Mouse (Mus musculus): ENCODE measurements around the gene Klhdc4. TPM values are rescaled to one million over a fixed set of nuclear protein-coding genes. Genes with fewer than 3 reads are reported as not detected.

Gene Klhdc4
- polyA plus RNA-seq, 1 experiment from 2014 or later: 26.8 TPM

GRCm38 (mm10) chr8:121806126-121806525, 23.2 kb downstream of the Klhdc4 start:
- 89% methylated on average over 13 of the region's 13 CpGs for WGBS
- Histone ChIP-seq H3K4me3 (no peak overlapping the region), H3K36me3 (peaks cover 47% of the 10 kb centered on the region), H3K9ac (no peak overlapping the region), H3K4me2 (no peak overlapping the region), H3K27ac (replicated peaks) (no peak overlapping the region), H3K27me3 (replicated peaks) (no peaks in the 10 kb centered on the region), H3K4me1 (peaks cover 21% of the 10 kb centered on the region), H3K9me3 (no peaks in the 10 kb centered on the region)
- ATAC-seq (ENCODE audit: extremely low read depth, insufficient number of reproducible peaks, low FRiP score, low TSS enrichment): no peak

- Histone ChIP-seq H3K9ac (no peak overlapping the region), H3K27me3 (replicated peaks) (no peaks in the 10 kb centered on the region), H3K36me3 (peaks cover 52% of the 10 kb centered on the region), H3K4me3 (no peak overlapping the region), H3K27ac (replicated peaks) (no peak overlapping the region), H3K4me1 (peaks cover 34% of the 10 kb centered on the region), H3K4me2 (no peak overlapping the region), H3K9me3 (no peaks in the 10 kb centered on the region)
- ATAC-seq (ENCODE audit: extremely low read depth, insufficient number of reproducible peaks, low FRiP score, low TSS enrichment): no peak
- WGBS: 92% methylated on average over 5 of the region's 5 CpGs
These were observed 24.5 kb downstream of the Klhdc4 start for GRCm38 (mm10) chr8:121804829-121805228.

- peaks cover 62% of the 10 kb centered on the region for H3K36me3 ChIP-seq
- WGBS: 51% methylated on average over 6 of the region's 6 CpGs
These were observed 31.0 kb downstream of the Klhdc4 start for GRCm38 (mm10) chr8:121798401-121798800.

GRCm38 (mm10) chr8:121796406-121796805, 33.0 kb downstream of the Klhdc4 start:
- no peak overlapping the region for H3K4me2 ChIP-seq
- H3K4me3 ChIP-seq: no peak overlapping the region
- H3K27me3 ChIP-seq (replicated peaks): no peaks in the 10 kb centered on the region
- no peak overlapping the region for H3K9ac ChIP-seq
- 84% methylated on average over 11 of the region's 11 CpGs for WGBS
- ATAC-seq (ENCODE audit: extremely low read depth, insufficient number of reproducible peaks, low FRiP score, low TSS enrichment): no peak
- H3K27ac ChIP-seq (replicated peaks): no peak overlapping the region
- no peaks in the 10 kb centered on the region for H3K9me3 ChIP-seq
- H3K4me1 ChIP-seq: peaks cover 50% of the 10 kb centered on the region
- peaks cover 51% of the 10 kb centered on the region for H3K36me3 ChIP-seq

More at GRCm38 (mm10) chr8:121798401-121798800, 31.0 kb downstream of the Klhdc4 start:
- Histone ChIP-seq H3K9ac (no peak overlapping the region; the same call in 1 of the 2 replicates), H3K4me1 (peaks cover 38% of the 10 kb centered on the region), H3K4me3 (no peak overlapping the region), H3K27ac (replicated peaks) (peak overlapping the region; percentile 72), H3K9me3 (no peaks in the 10 kb centered on the region), H3K27me3 (replicated peaks) (no peaks in the 10 kb centered on the region), H3K4me2 (0 out of 2 replicates have a peak overlapping the region, but pooled peaks have one; percentile 2)
- no peak for ATAC-seq (ENCODE audit: extremely low read depth, insufficient number of reproducible peaks, low FRiP score, low TSS enrichment)

DNA sequence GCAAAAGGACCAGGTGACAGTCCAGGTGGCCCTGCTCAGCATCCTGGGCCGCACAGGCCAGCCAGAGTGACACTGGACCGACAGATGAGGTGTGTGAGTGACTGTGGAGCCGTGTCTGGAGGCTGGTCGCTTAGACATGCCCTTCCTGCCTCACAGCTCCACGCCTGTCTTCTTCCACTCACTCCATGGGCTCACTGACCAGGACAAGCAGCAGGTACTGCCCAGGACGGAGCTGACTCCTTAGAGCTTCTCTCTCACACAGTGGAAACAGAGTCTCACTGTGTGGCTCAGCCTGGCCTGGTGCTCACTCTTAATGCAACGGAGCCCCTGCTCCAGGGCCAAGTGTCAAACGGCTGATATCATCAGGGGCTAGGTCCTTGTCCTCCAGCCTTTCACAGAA, 33.9 kb downstream of the Klhdc4 start:
- Histone ChIP-seq H3K27ac (replicated peaks) (no peak overlapping the region), H3K9ac (no peak overlapping the region), H3K4me2 (no peak overlapping the region), H3K4me1 (peaks cover 40% of the 10 kb centered on the region), H3K36me3 (peaks cover 45% of the 10 kb centered on the region), H3K4me3 (no peak overlapping the region), H3K27me3 (replicated peaks) (no peaks in the 10 kb centered on the region), H3K9me3 (no peaks in the 10 kb centered on the region)
- WGBS: 78% methylated on average over 8 of the region's 8 CpGs
- ATAC-seq (ENCODE audit: extremely low read depth, insufficient number of reproducible peaks, low FRiP score, low TSS enrichment): no peak

- 48% methylated on average over 3 of the region's 3 CpGs for WGBS
- H3K9ac ChIP-seq: no peak overlapping the region
- no peak overlapping the region for H3K4me3 ChIP-seq
- peaks cover 38% of the 10 kb centered on the region for H3K4me1 ChIP-seq
- no peak overlapping the region for H3K4me2 ChIP-seq
- peaks cover 38% of the 10 kb centered on the region for H3K36me3 ChIP-seq
- ATAC-seq (ENCODE audit: extremely low read depth, insufficient number of reproducible peaks, low FRiP score, low TSS enrichment): no peak
- H3K27me3 ChIP-seq (replicated peaks): no peaks in the 10 kb centered on the region
- H3K27ac ChIP-seq (replicated peaks): no peak overlapping the region
- H3K9me3 ChIP-seq: no peaks in the 10 kb centered on the region
These were observed 35.2 kb downstream of the Klhdc4 start for GRCm38 (mm10) chr8:121794151-121794550.

DNA sequence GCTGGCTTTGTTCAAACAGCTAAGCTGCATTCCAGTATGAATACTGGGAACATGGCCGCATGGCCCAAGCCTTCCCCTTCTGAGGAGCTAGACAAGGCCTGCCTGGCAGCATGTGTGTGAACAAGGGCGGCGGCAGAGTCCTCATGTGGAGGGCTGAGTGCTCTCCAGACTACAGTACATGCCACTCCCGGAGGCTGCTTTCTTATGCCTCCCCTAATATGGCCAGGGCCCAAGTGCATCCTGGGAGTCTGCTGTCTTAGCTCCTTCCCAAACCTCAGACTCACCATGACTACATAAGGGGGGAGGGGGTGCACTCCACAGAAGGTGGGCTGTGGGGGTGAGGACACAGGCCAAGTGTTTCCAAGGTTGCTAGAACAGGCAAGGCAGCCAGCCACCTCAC, 36.7 kb downstream of the Klhdc4 start:
- H3K4me1 ChIP-seq: peaks cover 24% of the 10 kb centered on the region
- no peak overlapping the region for H3K4me2 ChIP-seq
- peaks cover 26% of the 10 kb centered on the region for H3K36me3 ChIP-seq
- H3K9me3 ChIP-seq: no peaks in the 10 kb centered on the region
- no peaks in the 10 kb centered on the region for H3K27me3 ChIP-seq (replicated peaks)
- no peak overlapping the region for H3K4me3 ChIP-seq
- ATAC-seq (ENCODE audit: extremely low read depth, insufficient number of reproducible peaks, low FRiP score, low TSS enrichment): no peak
- 47% methylated on average over 4 of the region's 4 CpGs for WGBS
- peak overlapping the region; percentile 40; the same call in 1 of the 2 replicates for H3K27ac ChIP-seq (replicated peaks)
- H3K9ac ChIP-seq: peak overlapping the region; percentile 56

DNA sequence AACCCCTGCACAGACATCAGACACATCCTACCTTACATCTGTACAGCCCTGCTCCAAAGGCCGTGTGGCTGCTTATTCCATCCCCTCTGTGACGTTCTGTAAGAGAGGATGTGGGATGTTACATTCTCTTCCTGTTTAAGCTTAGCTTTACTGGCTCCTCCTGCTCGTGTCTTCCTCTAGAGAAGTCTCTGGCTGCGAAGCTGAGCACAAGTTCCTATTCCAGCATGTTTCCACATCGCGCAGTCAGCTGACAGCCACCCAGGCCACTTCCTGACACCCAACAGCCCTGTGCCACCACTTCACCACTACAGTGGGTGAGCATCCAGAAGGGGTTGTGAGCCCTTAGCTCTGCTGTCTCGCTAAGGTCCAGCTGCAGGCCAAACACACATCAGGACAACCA, 37.2 kb downstream of the Klhdc4 start:
- 66% methylated on average over 7 of the region's 7 CpGs for WGBS
- Histone ChIP-seq H3K36me3 (peaks cover 21% of the 10 kb centered on the region), H3K4me1 (peaks cover 25% of the 10 kb centered on the region), H3K4me2 (no peak overlapping the region), H3K9ac (peak overlapping the region; percentile 56), H3K27me3 (replicated peaks) (no peaks in the 10 kb centered on the region), H3K4me3 (no peak overlapping the region), H3K27ac (replicated peaks) (peak overlapping the region; percentile 40; the same call in 1 of the 2 replicates), H3K9me3 (no peaks in the 10 kb centered on the region)
- no peak for ATAC-seq (ENCODE audit: extremely low read depth, insufficient number of reproducible peaks, low FRiP score, low TSS enrichment)

DNA sequence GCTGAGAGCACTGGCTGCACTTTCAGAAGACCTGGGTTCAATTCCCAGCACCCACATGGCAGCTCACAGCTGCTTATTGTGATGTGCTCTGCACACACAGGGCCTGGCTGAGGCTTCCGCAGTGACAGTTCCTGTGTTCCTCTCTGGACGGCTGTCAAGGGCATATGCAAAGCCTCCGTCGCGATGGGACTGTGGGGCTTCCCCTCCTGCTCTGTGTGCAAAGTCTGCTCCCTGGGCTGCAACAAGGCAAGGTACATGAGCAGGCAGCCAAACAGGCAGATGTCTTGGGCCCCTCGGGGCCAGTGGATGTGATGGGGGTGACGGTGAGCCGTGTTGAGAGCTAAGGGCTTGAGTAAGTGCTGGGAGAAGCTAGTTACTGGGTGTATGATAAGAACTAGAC, 40.6 kb downstream of the Klhdc4 start:
- Histone ChIP-seq H3K9ac (no peak overlapping the region), H3K36me3 (no peaks in the 10 kb centered on the region), H3K4me3 (no peak overlapping the region), H3K27me3 (replicated peaks) (0 out of 2 replicates have a peak, but pooled peaks cover 3% of the 10 kb centered on the region), H3K4me2 (no peak overlapping the region), H3K4me1 (peaks cover 43% of the 10 kb centered on the region), H3K27ac (replicated peaks) (no peak overlapping the region), H3K9me3 (no peaks in the 10 kb centered on the region)
- WGBS: 69% methylated on average over 8 of the region's 8 CpGs
- no peak for ATAC-seq (ENCODE audit: extremely low read depth, insufficient number of reproducible peaks, low FRiP score, low TSS enrichment)

DNA sequence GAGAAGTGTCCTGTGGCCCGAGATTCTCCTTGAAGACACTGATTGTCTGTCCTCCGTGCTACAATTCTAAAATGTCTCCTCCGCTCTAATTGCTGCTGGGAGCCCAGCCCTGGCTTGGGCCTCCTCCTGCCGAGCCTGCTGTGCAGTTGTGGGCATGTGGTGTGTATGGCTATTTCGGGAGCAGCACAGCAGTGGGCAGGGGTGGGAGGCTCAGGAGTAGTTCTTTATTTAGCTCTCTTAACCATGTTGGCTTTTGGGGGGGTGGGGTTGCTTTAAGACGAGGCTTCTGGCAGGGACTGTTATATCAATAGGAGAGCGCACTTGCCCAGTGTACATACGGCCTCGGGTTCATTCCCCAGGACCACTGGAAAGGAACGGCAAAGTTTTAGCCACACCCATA, 42.8 kb downstream of the Klhdc4 start:
- peaks cover 35% of the 10 kb centered on the region for H3K4me1 ChIP-seq
- H3K9me3 ChIP-seq: no peaks in the 10 kb centered on the region
- H3K4me3 ChIP-seq: no peak overlapping the region
- H3K27ac ChIP-seq (replicated peaks): peak overlapping the region; percentile 96
- ATAC-seq (ENCODE audit: extremely low read depth, insufficient number of reproducible peaks, low FRiP score, low TSS enrichment): peak; percentile 65; the same call in 1 of the 2 replicates
- 22% methylated on average over 10 of the region's 10 CpGs for WGBS
- H3K4me2 ChIP-seq: peak overlapping the region; percentile 46
- no peaks in the 10 kb centered on the region for H3K36me3 ChIP-seq
- peaks cover 8% of the 10 kb centered on the region for H3K27me3 ChIP-seq (replicated peaks)
- H3K9ac ChIP-seq: peak overlapping the region; percentile 72

- H3K9ac ChIP-seq: no peak overlapping the region; the same call in 1 of the 2 replicates
- H3K36me3 ChIP-seq: no peaks in the 10 kb centered on the region
- H3K27me3 ChIP-seq (replicated peaks): peaks cover 12% of the 10 kb centered on the region
- peaks cover 28% of the 10 kb centered on the region for H3K4me1 ChIP-seq
- no peaks in the 10 kb centered on the region for H3K9me3 ChIP-seq
- H3K27ac ChIP-seq (replicated peaks): no peak overlapping the region
- no peak overlapping the region for H3K4me2 ChIP-seq
- ATAC-seq (ENCODE audit: extremely low read depth, insufficient number of reproducible peaks, low FRiP score, low TSS enrichment): no peak
- 40% methylated on average over 5 of the region's 5 CpGs for WGBS
- H3K4me3 ChIP-seq: no peak overlapping the region
These were observed 46.9 kb downstream of the Klhdc4 start for GRCm38 (mm10) chr8:121782493-121782892.

- H3K9ac ChIP-seq: no peak overlapping the region
- H3K9me3 ChIP-seq: no peaks in the 10 kb centered on the region
- 84% methylated on average over 12 of the region's 12 CpGs for WGBS
- H3K4me1 ChIP-seq: no peaks in the 10 kb centered on the region
- ATAC-seq (ENCODE audit: extremely low read depth, insufficient number of reproducible peaks, low FRiP score, low TSS enrichment): no peak
- peaks cover 17% of the 10 kb centered on the region for H3K27me3 ChIP-seq (replicated peaks)
- H3K27ac ChIP-seq (replicated peaks): no peak overlapping the region
- H3K4me3 ChIP-seq: no peak overlapping the region
- no peak overlapping the region for H3K4me2 ChIP-seq
- no peaks in the 10 kb centered on the region for H3K36me3 ChIP-seq
These were observed 55.5 kb downstream of the Klhdc4 start for GRCm38 (mm10) chr8:121773876-121774275.
